Mouse (Mus musculus): Measurements from ENCODE around the gene AC153137.1. TPM values are rescaled to one million over a fixed set of nuclear protein-coding genes. Genes with fewer than 3 reads are reported as not detected.

Gene AC153137.1
- polyA plus RNA-seq, 1 experiment: not detected

DNA sequence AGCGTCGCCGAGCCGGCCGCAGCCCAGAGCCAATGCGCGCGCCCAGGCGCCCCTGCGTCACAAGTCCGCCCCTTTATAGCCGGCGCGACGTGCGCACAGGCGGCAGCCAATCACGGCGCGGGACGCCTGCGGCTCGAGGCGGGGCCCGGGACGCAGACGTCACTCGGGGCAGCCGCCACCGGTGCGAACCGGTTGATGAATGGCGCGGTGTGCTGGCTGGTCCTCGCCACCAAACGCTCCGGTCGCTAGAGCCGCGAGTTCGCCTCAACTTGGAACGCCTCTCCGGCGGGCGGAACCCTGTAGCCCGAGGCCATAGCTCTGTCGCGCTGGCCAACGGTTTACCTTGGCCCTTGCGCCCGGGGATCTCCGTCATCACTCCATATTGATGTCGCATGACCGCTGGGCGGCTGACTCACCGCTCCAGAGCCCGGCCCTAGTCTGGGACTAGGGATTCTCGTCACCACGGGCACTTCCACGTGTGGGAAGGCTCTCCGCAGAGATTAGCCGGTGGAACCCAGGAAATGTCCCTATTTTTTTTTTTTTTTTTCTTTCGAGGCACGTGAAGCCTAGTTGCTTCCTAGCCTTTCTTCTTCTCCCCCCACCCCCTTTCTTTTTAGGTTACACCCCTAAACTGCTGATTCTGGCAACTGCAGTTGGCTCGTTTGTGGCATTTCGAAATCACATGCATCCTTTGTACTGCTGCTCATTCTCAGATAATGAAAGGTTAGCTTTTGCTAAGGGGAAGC lies 27.9 kb downstream of the AC153137.1 start:
- under 1% methylated on average over 66 of the region's 66 CpGs for WGBS
- peak; percentile 80 for TF ChIP-seq POLR2A (IDR thresholded peaks at IDR 0.05; ENCODE audit: insufficient read depth, low read depth, low read length)
- no peak for TF ChIP-seq CTCF (IDR thresholded peaks at IDR 0.05; ENCODE audit: insufficient read depth, low read depth, low read length)
- Histone ChIP-seq H3K27ac (ENCODE audit: insufficient read depth, low read depth, low read length) (peak overlapping the region; percentile 100), H3K4me3 (ENCODE audit: insufficient read depth, low read depth, low read length) (peak overlapping the region; percentile 75), H3K4me1 (ENCODE audit: control insufficient read depth, insufficient read depth, low read length) (peaks cover 2% of the 10 kb centered on the region; the same call in 1 of the 2 replicates)

DNA sequence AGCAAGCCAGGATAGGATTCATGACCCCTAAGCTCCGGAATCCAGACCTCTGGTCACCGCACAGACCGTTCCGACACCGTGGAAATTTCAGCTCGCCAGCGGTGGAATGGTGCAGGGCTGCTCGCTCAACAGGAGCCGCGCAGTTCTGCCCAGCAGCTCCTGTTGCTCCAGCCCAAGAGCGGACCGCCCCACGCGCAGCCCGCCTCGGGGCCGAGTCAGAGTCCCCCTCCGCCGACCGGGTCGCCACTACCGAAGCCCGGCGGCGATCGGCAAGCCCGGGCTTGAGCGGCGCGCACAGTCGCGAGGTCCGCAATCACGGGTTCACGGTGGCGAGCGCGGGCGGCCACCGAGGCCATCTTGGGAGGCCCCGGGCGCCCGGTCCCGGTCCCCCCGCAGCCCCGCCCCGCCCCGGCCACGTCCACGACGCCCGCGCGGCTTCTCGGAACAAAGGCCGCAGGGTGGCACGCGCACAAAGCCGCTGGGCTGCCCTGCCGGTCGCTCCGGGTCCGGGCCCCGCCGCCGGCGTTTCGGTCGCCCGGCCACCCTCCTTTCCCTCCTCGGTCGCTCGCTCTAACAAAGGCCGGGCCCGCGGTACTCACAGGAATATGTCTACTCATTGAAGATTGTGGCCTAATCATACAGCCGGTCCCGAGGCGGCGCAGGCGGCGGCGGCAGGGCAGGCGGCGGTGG lies 28.7 kb downstream of the AC153137.1 start:
- no peak; the same call in 1 of the 2 replicates for TF ChIP-seq POLR2A (IDR thresholded peaks at IDR 0.05; ENCODE audit: insufficient read depth, low read depth, low read length)
- no peak for TF ChIP-seq CTCF (IDR thresholded peaks at IDR 0.05; ENCODE audit: insufficient read depth, low read depth, low read length)
- WGBS: under 1% methylated on average over 77 of the region's 85 CpGs
- peak overlapping the region; percentile 92 for H3K27ac ChIP-seq (ENCODE audit: insufficient read depth, low read depth, low read length)
- peak overlapping the region; percentile 95 for H3K4me3 ChIP-seq (ENCODE audit: insufficient read depth, low read depth, low read length)
- peaks cover 2% of the 10 kb centered on the region; the same call in 1 of the 2 replicates for H3K4me1 ChIP-seq (ENCODE audit: control insufficient read depth, insufficient read depth, low read length)

- peak overlapping the region; percentile 92; the same call in 1 of the 2 replicates for H3K27ac ChIP-seq (ENCODE audit: insufficient read depth, low read depth, low read length)
- TF ChIP-seq CTCF (IDR thresholded peaks at IDR 0.05; ENCODE audit: insufficient read depth, low read depth, low read length): no peak
- whole genome bisulfite sequencing: under 1% methylated on average over 16 of the region's 16 CpGs
- H3K4me3 ChIP-seq (ENCODE audit: insufficient read depth, low read depth, low read length): peak overlapping the region; percentile 95
- peaks cover 2% of the 10 kb centered on the region; the same call in 1 of the 2 replicates for H3K4me1 ChIP-seq (ENCODE audit: control insufficient read depth, insufficient read depth, low read length)
These were observed 29.3 kb downstream of the AC153137.1 start for GRCm38 (mm10) chr1:30948361-30948949.

GRCm38 (mm10) chr1:30945136-30945535 lies 32.6 kb downstream of the AC153137.1 start:
- no peak overlapping the region for H3K27ac ChIP-seq (ENCODE audit: insufficient read depth, low read depth, low read length)
- peaks cover 2% of the 10 kb centered on the region; the same call in 1 of the 2 replicates for H3K4me1 ChIP-seq (ENCODE audit: control insufficient read depth, insufficient read depth, low read length)
- TF ChIP-seq CTCF (IDR thresholded peaks at IDR 0.05; ENCODE audit: insufficient read depth, low read depth, low read length) (no peak), POLR2A (IDR thresholded peaks at IDR 0.05; ENCODE audit: insufficient read depth, low read depth, low read length) (no peak)
- 80% methylated on average over 6 of the region's 6 CpGs for WGBS
- H3K4me3 ChIP-seq (ENCODE audit: insufficient read depth, low read depth, low read length): no peak overlapping the region

- Histone ChIP-seq H3K27ac (ENCODE audit: insufficient read depth, low read depth, low read length) (no peak overlapping the region), H3K4me3 (ENCODE audit: insufficient read depth, low read depth, low read length) (no peak overlapping the region), H3K4me1 (ENCODE audit: control insufficient read depth, insufficient read depth, low read length) (peaks cover 2% of the 10 kb centered on the region; the same call in 1 of the 2 replicates)
- 83% methylated on average over 3 of the region's 3 CpGs for WGBS
- TF ChIP-seq POLR2A (IDR thresholded peaks at IDR 0.05; ENCODE audit: insufficient read depth, low read depth, low read length) (no peak), CTCF (IDR thresholded peaks at IDR 0.05; ENCODE audit: insufficient read depth, low read depth, low read length) (no peak)
These were observed 37.2 kb downstream of the AC153137.1 start for GRCm38 (mm10) chr1:30940571-30940970.

DNA sequence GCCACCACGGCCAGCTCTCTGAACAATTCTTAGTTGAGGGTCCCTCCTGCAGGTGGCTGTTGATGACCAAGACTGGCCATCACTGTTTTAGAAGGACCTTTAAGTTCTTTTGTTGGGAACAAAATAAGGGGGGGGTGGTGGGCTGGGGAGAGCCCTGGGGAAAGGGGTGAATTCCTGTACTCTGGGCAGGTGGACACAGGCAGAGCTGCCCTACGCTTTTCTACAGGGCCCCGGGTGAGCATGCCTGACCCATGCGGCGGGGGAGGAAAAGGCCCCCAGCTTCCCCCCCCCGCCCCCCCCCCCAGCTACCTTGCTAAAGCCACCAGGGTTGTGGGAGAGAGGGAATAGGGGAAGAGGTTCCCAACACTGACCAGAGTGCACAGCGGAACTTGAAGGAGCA lies 39.4 kb downstream of the AC153137.1 start:
- 82% methylated on average over 7 of the region's 7 CpGs for WGBS
- Histone ChIP-seq H3K4me1 (ENCODE audit: control insufficient read depth, insufficient read depth, low read length) (no peaks in the 10 kb centered on the region), H3K27ac (ENCODE audit: insufficient read depth, low read depth, low read length) (no peak overlapping the region), H3K4me3 (ENCODE audit: insufficient read depth, low read depth, low read length) (no peak overlapping the region)
- TF ChIP-seq POLR2A (IDR thresholded peaks at IDR 0.05; ENCODE audit: insufficient read depth, low read depth, low read length) (no peak), CTCF (IDR thresholded peaks at IDR 0.05; ENCODE audit: insufficient read depth, low read depth, low read length) (no peak)

- no peak for TF ChIP-seq POLR2A (IDR thresholded peaks at IDR 0.05; ENCODE audit: insufficient read depth, low read depth, low read length)
- TF ChIP-seq CTCF (IDR thresholded peaks at IDR 0.05; ENCODE audit: insufficient read depth, low read depth, low read length): no peak
- H3K4me3 ChIP-seq (ENCODE audit: insufficient read depth, low read depth, low read length): no peak overlapping the region
- no peak overlapping the region for H3K27ac ChIP-seq (ENCODE audit: insufficient read depth, low read depth, low read length)
- 70% methylated on average over 8 of the region's 8 CpGs for WGBS
- H3K4me1 ChIP-seq (ENCODE audit: control insufficient read depth, insufficient read depth, low read length): no peaks in the 10 kb centered on the region
These were observed 40.3 kb downstream of the AC153137.1 start for GRCm38 (mm10) chr1:30937396-30937965.

- H3K4me1 ChIP-seq (ENCODE audit: control insufficient read depth, insufficient read depth, low read length): no peaks in the 10 kb centered on the region
- no peak overlapping the region for H3K4me3 ChIP-seq (ENCODE audit: insufficient read depth, low read depth, low read length)
- 74% methylated on average over 2 of the region's 2 CpGs for WGBS
- TF ChIP-seq CTCF (IDR thresholded peaks at IDR 0.05; ENCODE audit: insufficient read depth, low read depth, low read length) (no peak), POLR2A (IDR thresholded peaks at IDR 0.05; ENCODE audit: insufficient read depth, low read depth, low read length) (no peak)
- H3K27ac ChIP-seq (ENCODE audit: insufficient read depth, low read depth, low read length): no peak overlapping the region
These were observed 41.3 kb downstream of the AC153137.1 start for GRCm38 (mm10) chr1:30936488-30936887.
